Mouse (Mus musculus): ENCODE results near the gene Mindy4. TPM values are rescaled to one million over a fixed set of nuclear protein-coding genes. Genes with fewer than 3 reads are reported as not detected.

Mindy4 gene
- total RNA-seq, 2 experiments from 2014 or later = 9.5 to 12.6 TPM

GRCm38 (mm10) chr6:55337242-55337641 lies 134.1 kb downstream of the Mindy4 start:
- no peak for DNase-seq (ENCODE audit: low spot score in 2 of 2)

GRCm38 (mm10) chr6:55338077-55338476 lies 134.9 kb downstream of the Mindy4 start:
- DNase-seq (ENCODE audit: low spot score in 2 of 2) = no peak

- DNase-seq (ENCODE audit: low spot score in 2 of 2) = no peak
Observed at GRCm38 (mm10) chr6:55338934-55339825, 136.0 kb downstream of the Mindy4 start.

- DNase-seq (ENCODE audit: low spot score in 2 of 2) = no peak
Observed at GRCm38 (mm10) chr6:55341688-55342087, 138.5 kb downstream of the Mindy4 start.

GRCm38 (mm10) chr6:55342328-55342727 lies 139.1 kb downstream of the Mindy4 start:
- no peak for DNase-seq (ENCODE audit: low spot score in 2 of 2)

- no peak for DNase-seq (ENCODE audit: low spot score in 2 of 2)
Observed at GRCm38 (mm10) chr6:55343446-55343845, 140.3 kb downstream of the Mindy4 start.

GRCm38 (mm10) chr6:55344291-55345016 lies 141.3 kb downstream of the Mindy4 start:
- no peak for DNase-seq (ENCODE audit: low spot score in 2 of 2)

- no peak for DNase-seq (ENCODE audit: low spot score in 2 of 2)
Observed at GRCm38 (mm10) chr6:55345264-55345663, 142.1 kb downstream of the Mindy4 start.

GRCm38 (mm10) chr6:55346491-55346890 lies 143.3 kb downstream of the Mindy4 start:
- DNase-seq (ENCODE audit: low spot score in 2 of 2) = no peak

GRCm38 (mm10) chr6:55347711-55348571 lies 144.8 kb downstream of the Mindy4 start:
- no peak for DNase-seq (ENCODE audit: low spot score in 2 of 2)

GRCm38 (mm10) chr6:55349231-55349630 lies 146.0 kb downstream of the Mindy4 start:
- DNase-seq (ENCODE audit: low spot score in 2 of 2) = no peak

GRCm38 (mm10) chr6:55350383-55350952 lies 147.3 kb downstream of the Mindy4 start:
- no peak for DNase-seq (ENCODE audit: low spot score in 2 of 2)

GRCm38 (mm10) chr6:55351712-55352111 lies 148.5 kb downstream of the Mindy4 start:
- no peak for DNase-seq (ENCODE audit: low spot score in 2 of 2)

GRCm38 (mm10) chr6:55353711-55354445 lies 150.7 kb downstream of the Mindy4 start:
- no peak for DNase-seq (ENCODE audit: low spot score in 2 of 2)

GRCm38 (mm10) chr6:55354456-55355117 lies 151.4 kb downstream of the Mindy4 start:
- no peak for DNase-seq (ENCODE audit: low spot score in 2 of 2)

GRCm38 (mm10) chr6:55355575-55355974 lies 152.4 kb downstream of the Mindy4 start:
- no peak for DNase-seq (ENCODE audit: low spot score in 2 of 2)

GRCm38 (mm10) chr6:55356017-55356703 lies 153.0 kb downstream of the Mindy4 start:
- no peak for DNase-seq (ENCODE audit: low spot score in 2 of 2)

- DNase-seq (ENCODE audit: low spot score in 2 of 2) = no peak
Observed at GRCm38 (mm10) chr6:55356976-55357635, 153.9 kb downstream of the Mindy4 start.

GRCm38 (mm10) chr6:55357636-55358031 lies 154.5 kb downstream of the Mindy4 start:
- no peak for DNase-seq (ENCODE audit: low spot score in 2 of 2)

Measured in layer of hippocampus, adult 18-20 months (tissue).